Mouse (Mus musculus) limb, embryonic 14.5 days (tissue): Measurements from ENCODE around the gene Cuedc1. TPM values are rescaled to one million over a fixed set of nuclear protein-coding genes. Genes with fewer than 3 reads are reported as not detected.

Experiments
- ATAC-seq: fragments of 200-750 bp; cut with Nextera tagmentation; 2 replicates; pipeline ENCODE4 v1.8.0; 2017; ENCODE audit warnings: low read depth, moderate number of reproducible peaks, moderate TSS enrichment; ENCODE audit not compliant: low FRiP score
- DNase-seq: peaks from one replicate; pipeline ENCODE4 v3.0.0-alpha.2; 2015; ENCODE audit warnings: low spot score
- H3K27ac ChIP-seq: fragments of 300-500 bp; sonication (generic); replicated peaks from 2 replicates; pipeline ENCODE4 v1.5.1; 2014; ENCODE audit warnings: low read depth, mild to moderate bottlenecking, low read length, moderate library complexity, mixed read lengths
- H3K27me3 ChIP-seq: fragments of 300-500 bp; sonication (generic); 2 replicates; pipeline ENCODE4 v1.6.1; 2014; ENCODE audit warnings: low read length, mixed read lengths; ENCODE audit not compliant: control insufficient read depth, insufficient read depth
- H3K36me3 ChIP-seq: fragments of 300-500 bp; sonication (generic); 2 replicates; pipeline ENCODE4 v1.6.1; 2014; ENCODE audit warnings: mild to moderate bottlenecking, low read length, moderate library complexity, mixed read lengths; ENCODE audit not compliant: control insufficient read depth, insufficient read depth
- H3K4me1 ChIP-seq: fragments of 300-500 bp; sonication (generic); 2 replicates; pipeline ENCODE4 v1.6.1; 2014; ENCODE audit warnings: antibody characterized with exemption, low read length, mixed read lengths; ENCODE audit not compliant: control insufficient read depth, insufficient read depth
- H3K4me2 ChIP-seq: fragments of 300-500 bp; sonication (generic); replicated peaks from 2 replicates; pipeline ENCODE4 v1.6.1; 2014; ENCODE audit warnings: low read depth, mild to moderate bottlenecking, low read length, moderate library complexity; ENCODE audit not compliant: severe bottlenecking
- H3K4me3 ChIP-seq: fragments of 300-500 bp; sonication (generic); replicated peaks from 2 replicates; pipeline ENCODE4 v1.5.1; 2014; ENCODE audit warnings: low read length
- H3K9ac ChIP-seq: fragments of 300-500 bp; sonication (generic); 2 replicates; pipeline ENCODE4 v1.6.1; 2014; ENCODE audit warnings: mild to moderate bottlenecking, low read depth, low read length, moderate library complexity; ENCODE audit not compliant: severe bottlenecking
- H3K9me3 ChIP-seq: fragments of 300-500 bp; sonication (generic); 2 replicates; pipeline ENCODE4 v1.6.1; 2016; ENCODE audit warnings: low read length; ENCODE audit not compliant: control insufficient read depth
- POLR2A ChIP-seq: fragments of 200-500 bp; IDR thresholded peaks from 2 replicates; pipeline ENCODE4 v1.8.0; 2012; ENCODE audit warnings: inconsistent platforms, mild to moderate bottlenecking, moderate library complexity, borderline replicate concordance; ENCODE audit not compliant: insufficient read depth, insufficient read length; ENCODE audit errors: extremely low read depth
- WGBS: fragments of 180-500 bp; shearing (Covaris S2); extraction: QIAGEN DNeasy Blood & Tissue Kit; methylation state at CpG from one replicate; pipeline ENCODE4 v1.1.7; 2014; 5-methylcytosine and 5-hydroxymethylcytosine counted together
- polyA plus RNA-seq, 2 experiments: library from polyadenylated mRNA; depleted of rRNA in 1 of 2; stranded (reverse) in 1 of 2; unstranded in 1 of 2; fragments of >200 nt; fragmentation: Nextera tagmentation in 1 of 2; extraction: Ambion mirVana in 1 of 2; gene quantifications; 2 replicates each; pipeline versions ENCODE4 v1.2.1 to v1.2.3; 2012 to 2014

The Cuedc1 gene
- polyA plus RNA-seq, 2 experiments = 20.9 to 40.6 TPM

GRCm38 (mm10) chr11:88233528-88234427 is 135.9 kb downstream of the Cuedc1 start:
- Histone ChIP-seq H3K27me3 (no peaks in the 10 kb centered on the region), H3K9me3 (no peaks in the 10 kb centered on the region), H3K36me3 (no peaks in the 10 kb centered on the region), H3K27ac (no peak overlapping the region), H3K9ac (no peak overlapping the region), H3K4me3 (no peak overlapping the region), H3K4me1 (peaks cover 20% of the 10 kb centered on the region), H3K4me2 (no peak overlapping the region)
- TF ChIP-seq POLR2A = no peak
- ATAC-seq (0 out of 2 replicates have a peak, but pooled peaks have one; percentile 27), DNase-seq (no peak)
- WGBS = 36% methylated on average over 17 of the region's 17 CpGs

- ATAC-seq (no peak), DNase-seq (no peak)
- H3K36me3 ChIP-seq = no peaks in the 10 kb centered on the region
- H3K9me3 ChIP-seq = no peaks in the 10 kb centered on the region
- no peak for TF ChIP-seq POLR2A
- no peak overlapping the region for H3K4me2 ChIP-seq
- no peak overlapping the region for H3K4me3 ChIP-seq
- H3K27ac ChIP-seq = no peak overlapping the region
- H3K4me1 ChIP-seq = peaks cover 20% of the 10 kb centered on the region
- no peaks in the 10 kb centered on the region for H3K27me3 ChIP-seq
- 16% methylated on average over 4 of the region's 4 CpGs for WGBS
- no peak overlapping the region for H3K9ac ChIP-seq
These were observed 136.9 kb downstream of the Cuedc1 start for GRCm38 (mm10) chr11:88234789-88235188.

- Histone ChIP-seq H3K36me3 (no peaks in the 10 kb centered on the region), H3K4me2 (peak overlapping the region; percentile 34), H3K9ac (no peak overlapping the region), H3K4me3 (no peak overlapping the region), H3K4me1 (peaks cover 22% of the 10 kb centered on the region), H3K27ac (peak overlapping the region; percentile 33; the same call in 1 of the 2 replicates), H3K9me3 (no peaks in the 10 kb centered on the region), H3K27me3 (no peaks in the 10 kb centered on the region)
- no peak for TF ChIP-seq POLR2A
- 14% methylated on average over 23 of the region's 23 CpGs for WGBS
- DNase-seq (peak; percentile 22), ATAC-seq (no peak)
These were observed 137.7 kb downstream of the Cuedc1 start for GRCm38 (mm10) chr11:88235221-88236203.

GRCm38 (mm10) chr11:88240275-88240674 is 142.4 kb downstream of the Cuedc1 start:
- no peak overlapping the region for H3K4me3 ChIP-seq
- ATAC-seq = no peak
- no peaks in the 10 kb centered on the region for H3K9me3 ChIP-seq
- peaks cover 17% of the 10 kb centered on the region for H3K4me1 ChIP-seq
- H3K9ac ChIP-seq = no peak overlapping the region
- TF ChIP-seq POLR2A = no peak
- no peak overlapping the region for H3K4me2 ChIP-seq
- WGBS = 80% methylated on average over 10 of the region's 10 CpGs
- H3K27ac ChIP-seq = no peak overlapping the region
- no peak for DNase-seq
- no peaks in the 10 kb centered on the region for H3K36me3 ChIP-seq
- no peaks in the 10 kb centered on the region for H3K27me3 ChIP-seq
